20 mouse cellular contexts compared by ENCODE assay signal in genomic region chr11:114119135-114119534, GRCm38 (mm10). TPM values are rescaled to one million over a fixed set of nuclear protein-coding genes. Genes with fewer than 3 reads are reported as not detected.
DNase-seq lines count a peak whose midpoint lies in the region; ATAC-seq lines count a peak whose summit lies in the region.
"Had no signal": no experiment of that assay in that cellular context is flagged by ENCODE, and none has a peak within 500 bp of the region (broad histone marks: within the 10 kb centered on the region; RNA-seq: fewer than 3 reads in every experiment).

No protein-coding gene starts in this region.

- H3K4me3 ChIP-seq in hindbrain, embryonic 12.5 days: no peak overlapping the region
- no peak overlapping the region for H3K4me3 ChIP-seq in hindbrain, embryonic 10.5 days
- no peak overlapping the region for H3K4me3 ChIP-seq in midbrain, embryonic 15.5 days
- H3K4me3 ChIP-seq: embryonic facial prominence, embryonic 15.5 days; left cerebral cortex, adult 2 months; liver, embryonic 13.5 days had no signal

- WGBS in hindbrain, embryonic 12.5 days: 67% methylated on average over 9 of the region's 9 CpGs
- WGBS in hindbrain, embryonic 10.5 days: 92% methylated on average over 9 of the region's 9 CpGs
- 52% methylated on average over 9 of the region's 9 CpGs for WGBS in midbrain, embryonic 15.5 days

- H3K4me2 ChIP-seq in hindbrain, embryonic 12.5 days (replicated peaks): no peak overlapping the region
- no peak overlapping the region for H3K4me2 ChIP-seq in midbrain, embryonic 15.5 days
- H3K4me2 ChIP-seq: embryonic facial prominence, embryonic 15.5 days; liver, embryonic 13.5 days had no signal

- DNase-seq in hindbrain, embryonic 10.5 days (ENCODE audit: low spot score): no peak
- peak; percentile 50 for DNase-seq in retina, postnatal 1 day
- no peak for DNase-seq in retina, embryonic 14.5 days (ENCODE audit: low spot score)
- DNase-seq in lung, postnatal 10 days: no peak
- DNase-seq in adrenal gland, adult 8-10 months: no peak
- DNase-seq: adrenal gland, postnatal 36 days; cerebellum, adult 11 months; cerebellum, adult 9-11 months; left cerebral cortex, postnatal 4 days; liver, embryonic 13.5 days; lung, adult 2 months; right cerebral cortex, postnatal 14 days had no signal

- H3K36me3 ChIP-seq in hindbrain, embryonic 12.5 days: no peaks in the 10 kb centered on the region; the same call in 1 of the 2 replicates
- no peaks in the 10 kb centered on the region for H3K36me3 ChIP-seq in hindbrain, embryonic 10.5 days
- no peaks in the 10 kb centered on the region for H3K36me3 ChIP-seq in midbrain, embryonic 15.5 days (replicated peaks)
- H3K36me3 ChIP-seq: embryonic facial prominence, embryonic 15.5 days; liver, embryonic 13.5 days had no signal

- peaks cover 11% of the 10 kb centered on the region for H3K4me1 ChIP-seq in hindbrain, embryonic 12.5 days
- H3K4me1 ChIP-seq in hindbrain, embryonic 10.5 days (replicated peaks): peaks cover 13% of the 10 kb centered on the region; the same call in 1 of the 2 replicates
- H3K4me1 ChIP-seq in midbrain, embryonic 15.5 days: peaks cover 6% of the 10 kb centered on the region
- H3K4me1 ChIP-seq: liver, embryonic 13.5 days had no signal

- H3K9me3 ChIP-seq in hindbrain, embryonic 12.5 days (replicated peaks): 0 out of 2 replicates have a peak, but pooled peaks cover 5% of the 10 kb centered on the region
- H3K9me3 ChIP-seq in hindbrain, embryonic 10.5 days: no peaks in the 10 kb centered on the region
- H3K9me3 ChIP-seq in midbrain, embryonic 15.5 days: no peaks in the 10 kb centered on the region
- H3K9me3 ChIP-seq: embryonic facial prominence, embryonic 15.5 days; liver, embryonic 13.5 days had no signal

- H3K9ac ChIP-seq in hindbrain, embryonic 12.5 days: no peak overlapping the region
- H3K9ac ChIP-seq in midbrain, embryonic 15.5 days: no peak overlapping the region
- H3K9ac ChIP-seq: embryonic facial prominence, embryonic 15.5 days; liver, embryonic 13.5 days had no signal

- peak overlapping the region; percentile 56; the same call in 1 of the 2 replicates for H3K27ac ChIP-seq in hindbrain, embryonic 12.5 days
- no peak overlapping the region for H3K27ac ChIP-seq in hindbrain, embryonic 10.5 days
- 0 out of 2 replicates have a peak overlapping the region, but pooled peaks have one; percentile 8 for H3K27ac ChIP-seq in midbrain, embryonic 15.5 days
- H3K27ac ChIP-seq: embryonic facial prominence, embryonic 15.5 days; left cerebral cortex, adult 2 months; liver, embryonic 13.5 days had no signal

- H3K27me3 ChIP-seq in hindbrain, embryonic 12.5 days: no peaks in the 10 kb centered on the region
- no peaks in the 10 kb centered on the region for H3K27me3 ChIP-seq in hindbrain, embryonic 10.5 days (ENCODE audit: insufficient read depth, poor library complexity, severe bottlenecking)
- no peaks in the 10 kb centered on the region for H3K27me3 ChIP-seq in midbrain, embryonic 15.5 days (replicated peaks)
- H3K27me3 ChIP-seq: embryonic facial prominence, embryonic 15.5 days; liver, embryonic 13.5 days had no signal

- no peak; the same call in 1 of the 2 replicates for ATAC-seq in hindbrain, embryonic 12.5 days (ENCODE audit: low FRiP score)
- ATAC-seq in midbrain, embryonic 15.5 days (replicated peaks): no peak
- ATAC-seq: CD4-positive, CD25-positive, alpha-beta regulatory T cell, adult 4 months; hindbrain, embryonic 16.5 days; intestine, postnatal 0 days had no signal

RNA-seq across cellular contexts. Expression of gene Sdk2, which starts 52.3 kb away (rescaled TPM):
- 6.4 and 7.1 TPM in 2 replicates for polyA plus RNA-seq in hindbrain, embryonic 12.5 days (2016; fragmentation: Nextera tagmentation; extraction: Ambion mirVana)
- polyA plus RNA-seq in hindbrain, embryonic 10.5 days (2016; fragmentation: Nextera tagmentation; extraction: Ambion mirVana): 3.2 and 4.3 TPM in 2 replicates
- polyA plus RNA-seq in midbrain, embryonic 15.5 days (2015; fragmentation: Nextera tagmentation; extraction: Ambion mirVana): 4.6 and 6.0 TPM in 2 replicates
- total RNA-seq in adrenal gland, adult 8-10 months (2022): 1 to 10 TPM; 1.9 to 5.5 (median 3.0) TPM
- total RNA-seq: common myeloid progenitor, adult 5-6 weeks had no signal
